ENCODE assay signal across 8 mouse cellular contexts in genomic region chr11:80518421-80519367, GRCm38 (mm10). TPM values are rescaled to one million over a fixed set of nuclear protein-coding genes. Genes with fewer than 3 reads are reported as not detected.
A peak's percentile ranks its signal among the peaks of the same experiment; 100 is the strongest.
DNase-seq lines count a peak whose midpoint lies in the region; ATAC-seq and TF ChIP-seq lines count a peak whose summit lies in the region.

No protein-coding gene starts in this region.

- H3K4me1 ChIP-seq in forebrain, embryonic 11.5 days (replicated peaks; ENCODE audit: control insufficient read depth, insufficient read depth, low read length), result peaks cover 15% of the 10 kb centered on the region
- peaks cover 9% of the 10 kb centered on the region for H3K4me1 ChIP-seq in neural tube, embryonic 11.5 days (ENCODE audit: control insufficient read depth, insufficient read depth, low read length)
- H3K4me1 ChIP-seq in heart, adult 2 months (ENCODE audit: control insufficient read depth, insufficient read depth, low read length), result peaks cover 7% of the 10 kb centered on the region

- no peaks in the 10 kb centered on the region for H3K27me3 ChIP-seq in forebrain, embryonic 11.5 days (ENCODE audit: control insufficient read depth, insufficient read depth, low read length)
- peaks cover 2% of the 10 kb centered on the region; the same call in 1 of the 2 replicates for H3K27me3 ChIP-seq in neural tube, embryonic 11.5 days (ENCODE audit: control insufficient read depth, insufficient read depth, low read length)
- no peaks in the 10 kb centered on the region for H3K27me3 ChIP-seq in heart, adult 2 months (ENCODE audit: control insufficient read depth, insufficient read depth, low read length)

- H3K9me3 ChIP-seq in forebrain, embryonic 11.5 days (ENCODE audit: control insufficient read depth, low read length), result no peaks in the 10 kb centered on the region
- no peaks in the 10 kb centered on the region for H3K9me3 ChIP-seq in neural tube, embryonic 11.5 days (ENCODE audit: control insufficient read depth, low read length)

- no peak; the same call in 1 of the 2 replicates for ATAC-seq in cerebellum, adult (ENCODE audit: insufficient number of reproducible peaks, low FRiP score, low TSS enrichment)
- peak; percentile 95 for ATAC-seq in forebrain, embryonic 11.5 days (replicated peaks; ENCODE audit: low FRiP score)
- peak; percentile 89 for ATAC-seq in neural tube, embryonic 11.5 days (ENCODE audit: insufficient read depth, low FRiP score, low TSS enrichment)

- H3K27ac ChIP-seq in forebrain, embryonic 11.5 days (ENCODE audit: low read depth, low read length), result peak overlapping the region; percentile 82
- peak overlapping the region; percentile 56; the same call in 1 of the 2 replicates for H3K27ac ChIP-seq in neural tube, embryonic 11.5 days (ENCODE audit: low read depth, low read length)
- H3K27ac ChIP-seq in heart, adult 2 months, result no peak overlapping the region

- 40% methylated on average over 9 of the region's 9 CpGs for WGBS in forebrain, embryonic 11.5 days
- 26% methylated on average over 9 of the region's 9 CpGs for WGBS in neural tube, embryonic 11.5 days
- 49% methylated on average over 9 of the region's 9 CpGs for WGBS in heart, adult 2 months

- TF ChIP-seq POLR2A in heart, adult 2 months (IDR thresholded peaks at IDR 0.05; ENCODE audit: insufficient read depth, low read depth, low read length), result no peak

- DNase-seq in cerebellum, adult 11-12 months, result peak; percentile 22
- DNase-seq in forebrain, embryonic 11.5 days (ENCODE audit: low spot score), result peak; percentile 76
- peak; percentile 90 for DNase-seq in layer of hippocampus, adult 9-11 months
- peak; percentile 69 for DNase-seq in neural tube, embryonic 11.5 days (ENCODE audit: low spot score)
- no peak for DNase-seq in heart, adult 2 months
- no peak for DNase-seq in thymus, postnatal 36 days
- DNase-seq in urinary bladder, postnatal 36 days (ENCODE audit: low spot score in 2 of 2), result no peak

- H3K36me3 ChIP-seq in forebrain, embryonic 11.5 days (ENCODE audit: control insufficient read depth, insufficient read depth, low read length), result no peaks in the 10 kb centered on the region
- H3K36me3 ChIP-seq in neural tube, embryonic 11.5 days (ENCODE audit: control insufficient read depth, insufficient read depth, low read length), result no peaks in the 10 kb centered on the region
- H3K36me3 ChIP-seq in heart, adult 2 months (ENCODE audit: control insufficient read depth, insufficient read depth, low read length), result peaks cover 2% of the 10 kb centered on the region

- no peak overlapping the region for H3K9ac ChIP-seq in forebrain, embryonic 11.5 days (ENCODE audit: low read length)
- no peak overlapping the region for H3K9ac ChIP-seq in neural tube, embryonic 11.5 days (ENCODE audit: low read length)
- H3K9ac ChIP-seq in heart, adult 2 months (ENCODE audit: low read depth, low read length), result no peak overlapping the region

- intact Hi-C loops in heart, adult 2 months (cut with DNase I), result no loop called here

- H3K4me3 ChIP-seq in forebrain, embryonic 11.5 days (ENCODE audit: low read depth, low read length), result no peak overlapping the region
- no peak overlapping the region for H3K4me3 ChIP-seq in neural tube, embryonic 11.5 days (ENCODE audit: low read depth, low read length)
- H3K4me3 ChIP-seq in heart, adult 2 months, result no peak overlapping the region

- TF ChIP-seq CTCF in heart, adult 2 months (IDR thresholded peaks at IDR 0.05), result no peak

- no peak for TF ChIP-seq EP300 in heart, adult 2 months (IDR thresholded peaks at IDR 0.05; ENCODE audit: insufficient read depth, low read depth, low read length)

- no peak overlapping the region for H3K4me2 ChIP-seq in forebrain, embryonic 11.5 days (ENCODE audit: low read depth, low read length, severe bottlenecking)
- no peak overlapping the region for H3K4me2 ChIP-seq in neural tube, embryonic 11.5 days (ENCODE audit: low read depth)

- no peaks in the 10 kb centered on the region for H3K79me2 ChIP-seq in heart, adult 2 months (replicated peaks; ENCODE audit: control insufficient read depth, insufficient read depth, low read length)

RNA-seq across cellular contexts. Expression of gene Cdk5r1, which starts 41.9 kb away (rescaled TPM):
- 15.7 and 18.4 TPM in 2 replicates for polyA plus RNA-seq in forebrain, embryonic 11.5 days (2014; fragmentation: Nextera tagmentation; extraction: Ambion mirVana)
- 19.0 and 20.9 TPM in 2 replicates for polyA plus RNA-seq in neural tube, embryonic 11.5 days (2014; fragmentation: Nextera tagmentation; extraction: Ambion mirVana)
- total RNA-seq in heart, adult 2 months (2021), result 1 to 10 TPM in 1 of 2 experiments, under 1 TPM in 1; 0.84 to 2.3 TPM
- polyA plus RNA-seq in heart, adult 2 months (2012; rRNA removed), result 0.61 and 0.85 TPM in 2 replicates

Comparison
In these comparisons a context has a peak if more than half of its experiments do, and no peak if none do; other contexts are left out.
1. DNase-seq: peak in cerebellum, adult 11-12 months (single experiment), forebrain, embryonic 11.5 days (single experiment), layer of hippocampus, adult 9-11 months (single experiment) and neural tube, embryonic 11.5 days (single experiment); none in heart, adult 2 months (0 of 2), thymus, postnatal 36 days (0 of 2) and urinary bladder, postnatal 36 days (0 of 2).